Mouse (Mus musculus): Measurements from ENCODE around the gene Slc2a2.

GRCm38 (mm10) chr3:28734712-28735111 is 37.0 kb downstream of the Slc2a2 start:
- no peak for TF ChIP-seq POLR2A (IDR thresholded peaks at IDR 0.05; ENCODE audit: low read depth, low read length)
- TF ChIP-seq CTCF (conservative IDR thresholded peaks at IDR 0.05; ENCODE audit: insufficient read depth, insufficient read length, low read depth, low read length): no peak

All from kidney, adult 2 months (tissue).